Mouse (Mus musculus): ENCODE data around the gene Mpi. TPM values are rescaled to one million over a fixed set of nuclear protein-coding genes. Genes with fewer than 3 reads are reported as not detected.

Mpi gene
- polyA plus RNA-seq, 1 experiment from 2014 or later = 34.5 TPM

GRCm38 (mm10) chr9:57597265-57597664 lies 44.7 kb upstream of the Mpi start:
- Histone ChIP-seq H3K4me1 (replicated peaks; ENCODE audit: insufficient read depth, low read length) (0 out of 2 replicates have a peak, but pooled peaks cover 16% of the 10 kb centered on the region), H3K9me3 (replicated peaks; ENCODE audit: low read length) (no peaks in the 10 kb centered on the region), H3K4me3 (replicated peaks; ENCODE audit: low read depth, low read length) (no peak overlapping the region), H3K27me3 (ENCODE audit: insufficient read depth, low read length) (no peaks in the 10 kb centered on the region), H3K9ac (ENCODE audit: low read depth, low read length) (no peak overlapping the region), H3K27ac (no peak overlapping the region), H3K4me2 (ENCODE audit: low read length) (no peak overlapping the region), H3K36me3 (ENCODE audit: insufficient read depth, low read length) (peaks cover 15% of the 10 kb centered on the region; the same call in 1 of the 2 replicates)
- ATAC-seq (replicated peaks; ENCODE audit: low FRiP score, low read depth) (no peak), DNase-seq (ENCODE audit: low spot score) (no peak)
- WGBS = 89% methylated on average over 8 of the region's 8 CpGs
- TF ChIP-seq CTCF (IDR thresholded peaks at IDR 0.05; ENCODE audit: low read depth) = no peak

GRCm38 (mm10) chr9:57594174-57594509 lies 41.6 kb upstream of the Mpi start:
- H3K4me1 ChIP-seq (replicated peaks; ENCODE audit: insufficient read depth, low read length) = peaks cover 6% of the 10 kb centered on the region; the same call in 1 of the 2 replicates
- no peak for DNase-seq (ENCODE audit: low spot score)
- TF ChIP-seq CTCF (IDR thresholded peaks at IDR 0.05; ENCODE audit: low read depth) = no peak
- no peak overlapping the region for H3K4me3 ChIP-seq (replicated peaks; ENCODE audit: low read depth, low read length)
- no peak overlapping the region for H3K4me2 ChIP-seq (ENCODE audit: low read length)
- no peak for ATAC-seq (replicated peaks; ENCODE audit: low FRiP score, low read depth)
- H3K9ac ChIP-seq (ENCODE audit: low read depth, low read length) = no peak overlapping the region
- H3K9me3 ChIP-seq (replicated peaks; ENCODE audit: low read length) = no peaks in the 10 kb centered on the region
- H3K36me3 ChIP-seq (ENCODE audit: insufficient read depth, low read length) = peaks cover 17% of the 10 kb centered on the region; the same call in 1 of the 2 replicates
- H3K27me3 ChIP-seq (ENCODE audit: insufficient read depth, low read length) = no peaks in the 10 kb centered on the region
- peak overlapping the region; percentile 31; the same call in 1 of the 2 replicates for H3K27ac ChIP-seq
- WGBS = 41% methylated on average over 9 of the region's 9 CpGs

DNA sequence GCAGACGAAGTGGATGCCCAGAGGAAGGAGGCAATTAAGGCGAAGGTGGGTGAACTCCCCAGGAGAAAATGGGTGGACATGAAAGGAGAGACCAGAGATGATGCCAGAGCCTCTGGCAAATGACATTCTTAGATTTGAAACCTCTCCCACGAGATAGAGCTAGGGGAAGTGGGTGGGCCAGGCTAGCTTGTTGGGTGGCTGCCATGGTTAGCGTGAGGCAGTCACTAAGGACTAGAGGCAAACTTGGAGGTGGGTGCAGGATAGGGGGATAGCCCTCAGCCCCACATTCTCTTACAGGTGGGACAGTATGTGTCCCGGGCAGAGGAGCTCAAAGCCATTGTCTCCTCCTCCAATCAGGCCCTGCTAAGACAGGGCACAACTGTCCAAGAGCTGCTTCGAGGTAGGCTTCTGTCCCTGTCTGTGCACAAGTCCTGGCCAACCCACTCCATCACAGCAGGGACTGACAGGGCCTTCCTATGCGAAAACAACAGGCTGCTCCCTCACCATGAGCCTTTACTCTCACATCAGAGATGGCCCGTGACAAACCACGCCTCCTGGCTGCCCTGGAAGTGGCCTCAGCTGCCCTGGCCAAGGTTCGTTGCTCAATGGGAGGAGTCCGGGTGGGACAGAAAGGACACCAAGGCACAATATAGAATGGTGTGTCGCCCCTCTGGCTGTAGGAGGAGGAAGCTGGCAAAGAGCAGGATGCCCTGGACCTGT lies 41.1 kb upstream of the Mpi start:
- 40% methylated on average over 12 of the region's 12 CpGs for WGBS
- H3K27me3 ChIP-seq (ENCODE audit: insufficient read depth, low read length) = no peaks in the 10 kb centered on the region
- no peaks in the 10 kb centered on the region for H3K9me3 ChIP-seq (replicated peaks; ENCODE audit: low read length)
- H3K4me1 ChIP-seq (replicated peaks; ENCODE audit: insufficient read depth, low read length) = peaks cover 8% of the 10 kb centered on the region; the same call in 1 of the 2 replicates
- no peak overlapping the region for H3K4me3 ChIP-seq (replicated peaks; ENCODE audit: low read depth, low read length)
- TF ChIP-seq CTCF (IDR thresholded peaks at IDR 0.05; ENCODE audit: low read depth) = peak; percentile 26; the same call in 1 of the 2 replicates
- H3K36me3 ChIP-seq (ENCODE audit: insufficient read depth, low read length) = peaks cover 17% of the 10 kb centered on the region; the same call in 1 of the 2 replicates
- ATAC-seq (replicated peaks; ENCODE audit: low FRiP score, low read depth) = 0 out of 2 replicates have a peak, but pooled peaks have one; percentile 11
- peak; percentile 38 for DNase-seq (ENCODE audit: low spot score)
- H3K4me2 ChIP-seq (ENCODE audit: low read length) = no peak overlapping the region
- H3K9ac ChIP-seq (ENCODE audit: low read depth, low read length) = no peak overlapping the region
- H3K27ac ChIP-seq = peak overlapping the region; percentile 31; the same call in 1 of the 2 replicates

DNA sequence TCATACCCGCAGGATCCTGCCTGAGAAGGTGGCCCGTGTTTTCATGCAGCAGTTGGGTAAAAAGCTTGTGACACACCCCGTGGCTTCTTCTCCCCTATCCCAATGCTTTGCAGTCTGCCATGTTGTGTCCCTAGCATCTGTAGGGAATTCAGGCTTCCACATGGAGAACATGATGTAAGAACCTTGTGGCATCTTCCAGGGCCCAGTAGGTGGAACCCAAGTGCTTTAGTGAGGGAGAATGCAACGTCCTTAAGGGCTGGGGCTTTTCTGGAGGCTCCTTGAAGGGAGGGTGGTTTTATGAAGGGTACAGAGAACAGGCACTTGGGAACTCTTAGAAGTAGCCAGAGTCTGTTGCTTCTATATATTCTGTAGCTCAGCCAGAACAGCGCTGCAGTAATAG lies 38.2 kb upstream of the Mpi start:
- Histone ChIP-seq H3K4me2 (ENCODE audit: low read length) (no peak overlapping the region), H3K9ac (ENCODE audit: low read depth, low read length) (no peak overlapping the region), H3K36me3 (ENCODE audit: insufficient read depth, low read length) (peaks cover 19% of the 10 kb centered on the region; the same call in 1 of the 2 replicates), H3K9me3 (replicated peaks; ENCODE audit: low read length) (no peaks in the 10 kb centered on the region), H3K27ac (no peak overlapping the region), H3K4me3 (replicated peaks; ENCODE audit: low read depth, low read length) (no peak overlapping the region), H3K4me1 (replicated peaks; ENCODE audit: insufficient read depth, low read length) (peaks cover 8% of the 10 kb centered on the region; the same call in 1 of the 2 replicates), H3K27me3 (ENCODE audit: insufficient read depth, low read length) (no peaks in the 10 kb centered on the region)
- TF ChIP-seq CTCF (IDR thresholded peaks at IDR 0.05; ENCODE audit: low read depth) = peak; percentile 60
- 44% methylated on average over 5 of the region's 5 CpGs for WGBS
- ATAC-seq (replicated peaks; ENCODE audit: low FRiP score, low read depth) (no peak), DNase-seq (ENCODE audit: low spot score) (peak; percentile 50)

DNA sequence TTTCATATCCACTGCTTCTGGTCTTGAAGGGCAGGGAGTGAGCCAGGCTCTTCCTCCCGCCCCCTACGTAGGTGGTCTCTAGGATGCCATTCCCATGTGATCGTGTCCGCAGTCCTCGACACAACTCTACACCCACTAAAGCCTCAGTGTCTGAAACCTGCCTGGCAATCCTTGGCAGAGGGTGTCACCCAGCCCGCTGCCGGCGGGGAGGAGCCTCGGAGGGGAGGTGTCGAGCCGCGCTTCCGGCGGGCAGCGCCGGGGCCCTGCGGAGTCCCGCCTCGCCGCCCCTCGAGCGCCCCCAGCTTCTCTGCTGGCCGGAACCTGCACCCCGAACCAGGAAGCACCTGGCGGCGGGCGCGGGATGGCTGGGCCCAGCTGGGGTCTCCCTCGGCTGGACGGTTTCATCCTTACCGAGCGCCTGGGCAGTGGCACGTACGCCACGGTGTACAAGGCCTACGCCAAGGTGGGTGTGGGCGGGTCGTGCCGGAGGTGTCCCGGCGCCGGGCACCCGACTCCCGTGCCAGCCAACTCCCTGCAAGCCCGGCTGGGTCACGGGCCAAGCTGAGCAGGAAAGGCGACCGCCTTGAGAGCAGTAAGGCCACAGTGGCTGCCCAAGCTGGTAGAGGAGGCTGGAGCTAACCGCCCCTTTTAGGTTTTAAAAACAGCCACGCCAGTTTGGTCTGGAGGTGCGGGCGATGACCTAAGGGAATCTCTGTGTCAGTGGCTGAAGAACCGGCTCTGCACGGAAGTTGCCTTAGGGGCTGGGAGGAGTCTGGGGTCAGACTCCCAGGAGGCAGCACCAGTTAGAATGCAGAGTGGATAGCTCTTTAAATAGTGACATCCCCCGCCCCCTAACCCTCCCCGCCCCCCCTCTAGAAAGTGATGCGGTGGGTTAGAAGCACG lies 36.9 kb upstream of the Mpi start, which contains the start of gene Ulk3:
TSS of gene Ulk3 (plus strand) at position 229 of the 903 bp plus-strand sequence.
- Histone ChIP-seq H3K4me2 (ENCODE audit: low read length) (peak within 1 kb of the TSS; percentile 93), H3K27me3 (ENCODE audit: insufficient read depth, low read length) (no peaks in the 10 kb centered on the region), H3K9me3 (replicated peaks; ENCODE audit: low read length) (no peaks in the 10 kb centered on the region), H3K36me3 (ENCODE audit: insufficient read depth, low read length) (0 out of 2 replicates have a peak, but pooled peaks cover 19% of the 10 kb centered on the region), H3K4me3 (replicated peaks; ENCODE audit: low read depth, low read length) (peak within 1 kb of the TSS; percentile 76), H3K4me1 (replicated peaks; ENCODE audit: insufficient read depth, low read length) (peaks cover 8% of the 10 kb centered on the region; the same call in 1 of the 2 replicates), H3K27ac (peak within 1 kb of the TSS; percentile 90), H3K9ac (ENCODE audit: low read depth, low read length) (peak within 1 kb of the TSS; percentile 72)
- WGBS = under 1% methylated on average over 58 of the region's 58 CpGs
- peak; percentile 43; the same call in 1 of the 2 replicates for TF ChIP-seq CTCF (IDR thresholded peaks at IDR 0.05; ENCODE audit: low read depth)
- peak; percentile 82 for ATAC-seq (replicated peaks; ENCODE audit: low FRiP score, low read depth)
- peak; percentile 80 for DNase-seq (ENCODE audit: low spot score)

GRCm38 (mm10) chr9:57584991-57585390 lies 32.4 kb upstream of the Mpi start:
- Histone ChIP-seq H3K9me3 (replicated peaks; ENCODE audit: low read length) (no peaks in the 10 kb centered on the region), H3K4me2 (ENCODE audit: low read length) (no peak overlapping the region), H3K36me3 (ENCODE audit: insufficient read depth, low read length) (peaks cover 53% of the 10 kb centered on the region; the same call in 1 of the 2 replicates), H3K27ac (no peak overlapping the region), H3K9ac (ENCODE audit: low read depth, low read length) (no peak overlapping the region), H3K4me1 (replicated peaks; ENCODE audit: insufficient read depth, low read length) (peaks cover 5% of the 10 kb centered on the region; the same call in 1 of the 2 replicates), H3K4me3 (replicated peaks; ENCODE audit: low read depth, low read length) (no peak overlapping the region), H3K27me3 (ENCODE audit: insufficient read depth, low read length) (no peaks in the 10 kb centered on the region)
- DNase-seq (ENCODE audit: low spot score) (no peak), ATAC-seq (replicated peaks; ENCODE audit: low FRiP score, low read depth) (no peak)
- 85% methylated on average over 3 of the region's 3 CpGs for WGBS
- no peak for TF ChIP-seq CTCF (IDR thresholded peaks at IDR 0.05; ENCODE audit: low read depth)

All from kidney, postnatal 0 days (tissue).